Mouse (Mus musculus) ovary, postnatal 14 days (tissue): ENCODE measurements at regions not wholly inside any gene's neighbourhood (a gene's known extent, or its start where the extent isn't known, plus 50 kb on each side); places are given as distances from the start of the nearest gene placed in this dataset.

Experiments used
- DNase-seq: peaks from one replicate; pipeline ENCODE4 v3.0.0; 2022; ENCODE audit warnings: low spot score

- no peak for DNase-seq
Observed at GRCm38 (mm10) chr5:46488140-46488942, 630.9 kb upstream of the Lcorl start.

GRCm38 (mm10) chr5:46486740-46487326 is 629.4 kb upstream of the Lcorl start:
- DNase-seq, result no peak

GRCm38 (mm10) chr5:46456356-46456755 is 598.9 kb upstream of the Lcorl start:
- no peak for DNase-seq

GRCm38 (mm10) chr5:46448274-46448673 is 590.9 kb upstream of the Lcorl start:
- DNase-seq, result no peak

GRCm38 (mm10) chr5:46445844-46446243 is 588.4 kb upstream of the Lcorl start:
- no peak for DNase-seq

GRCm38 (mm10) chr5:46445122-46445521 is 587.7 kb upstream of the Lcorl start:
- DNase-seq, result no peak

- peak; percentile 22 for DNase-seq
Observed at GRCm38 (mm10) chr5:46443805-46444340, 586.5 kb upstream of the Lcorl start.

GRCm38 (mm10) chr5:46442600-46443248 is 585.3 kb upstream of the Lcorl start:
- DNase-seq, result no peak

GRCm38 (mm10) chr5:46441716-46442115 is 584.3 kb upstream of the Lcorl start:
- DNase-seq, result no peak

GRCm38 (mm10) chr5:46431644-46432367 is 574.4 kb upstream of the Lcorl start:
- no peak for DNase-seq

GRCm38 (mm10) chr5:46422738-46423137 is 565.3 kb upstream of the Lcorl start:
- no peak for DNase-seq

GRCm38 (mm10) chr5:46406969-46407368 is 549.6 kb upstream of the Lcorl start:
- DNase-seq, result no peak

GRCm38 (mm10) chr5:46406404-46406803 is 549.0 kb upstream of the Lcorl start:
- no peak for DNase-seq

GRCm38 (mm10) chr5:46386591-46386990 is 529.2 kb upstream of the Lcorl start:
- DNase-seq, result no peak

- DNase-seq, result no peak
Observed at GRCm38 (mm10) chr5:46367328-46367727, 509.9 kb upstream of the Lcorl start.

GRCm38 (mm10) chr5:46363661-46364060 is 506.2 kb upstream of the Lcorl start:
- no peak for DNase-seq

GRCm38 (mm10) chr5:46361637-46362036 is 504.2 kb upstream of the Lcorl start:
- DNase-seq, result no peak

GRCm38 (mm10) chr5:46348448-46348847 is 491.0 kb upstream of the Lcorl start:
- no peak for DNase-seq

- DNase-seq, result peak; percentile 73
Observed at GRCm38 (mm10) chr5:46347368-46348083, 490.1 kb upstream of the Lcorl start.

GRCm38 (mm10) chr5:46338461-46338860 is 481.0 kb upstream of the Lcorl start:
- no peak for DNase-seq

- DNase-seq, result no peak
Observed at GRCm38 (mm10) chr5:46330880-46331279, 473.5 kb upstream of the Lcorl start.
